Mouse (Mus musculus) layer of hippocampus, adult 2 months (tissue): ENCODE measurements around the gene Ms4a10. TPM values are rescaled to one million over a fixed set of nuclear protein-coding genes. Genes with fewer than 3 reads are reported as not detected.

Experiments used
- DNase-seq, 2 experiments: peaks; one replicate each; pipeline ENCODE4 v3.0.0; 2022; ENCODE audit warnings: low spot score in 2 of 2
- H3K27ac ChIP-seq: fragments of 200-600 bp; 2 replicates; pipeline ENCODE4 v1.8.1; 2022
- H3K4me3 ChIP-seq: fragments of 200-600 bp; 2 replicates; pipeline ENCODE4 v1.8.1; 2022; ENCODE audit warnings: mild to moderate bottlenecking
- CTCF ChIP-seq: fragments of 200-600 bp; conservative IDR thresholded peaks from 2 replicates; pipeline ENCODE4 v1.8.1; 2022; ENCODE audit warnings: antibody characterized with exemption, mild to moderate bottlenecking, moderate library complexity
- total RNA-seq, 2 experiments: library from RNA; stranded (reverse); gene quantifications; 2 replicates each; pipeline ENCODE4 v1.2.3; 2021

Ms4a10 gene
- total RNA-seq, 2 experiments from 2014 or later: not detected

DNA sequence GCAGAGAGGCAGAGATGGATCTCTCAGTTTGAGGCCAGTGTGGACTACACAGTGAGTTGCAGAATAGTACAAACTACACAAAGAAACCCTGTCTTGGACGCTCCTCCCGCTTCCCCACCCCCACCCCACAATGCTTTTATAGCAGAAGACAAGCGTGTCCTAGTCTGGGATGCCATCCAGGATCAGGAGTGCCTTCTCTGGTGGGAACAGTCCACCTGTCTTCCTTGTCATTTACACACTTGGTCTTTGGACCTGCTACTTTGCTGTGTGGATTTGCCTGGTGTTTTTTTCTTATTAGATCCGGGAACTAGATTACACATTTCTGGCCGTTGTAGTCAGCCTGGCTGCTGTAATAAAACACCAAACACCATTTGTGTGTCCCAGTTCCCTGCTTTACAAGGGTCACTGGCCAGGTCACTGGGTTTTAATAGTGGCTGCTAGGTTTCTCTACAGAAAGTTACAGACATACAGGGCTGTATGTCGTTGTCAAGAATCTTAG, 48.3 kb downstream of the Ms4a10 start:
- no peak for DNase-seq
- no peak for TF ChIP-seq CTCF
- H3K27ac ChIP-seq: no peak overlapping the region
- no peak overlapping the region for H3K4me3 ChIP-seq

DNA sequence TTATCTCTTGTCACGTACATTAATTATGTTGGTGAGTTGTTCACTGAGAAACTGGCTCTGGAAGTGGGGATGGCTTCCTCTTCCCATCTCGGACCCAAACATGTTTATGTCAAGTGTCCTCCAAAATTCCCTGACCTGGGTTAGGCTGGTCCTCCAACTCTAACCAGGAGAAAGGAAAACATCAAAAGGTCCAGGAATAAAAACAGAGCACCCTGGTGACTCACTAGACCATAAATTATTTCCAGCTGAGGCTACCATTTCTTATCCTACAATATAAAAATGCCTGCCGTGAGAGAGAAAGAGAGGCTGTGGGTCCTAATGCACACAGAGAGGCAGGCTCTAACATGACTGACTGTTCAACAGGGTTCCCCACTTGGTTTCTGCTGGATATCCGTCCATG, 50.2 kb downstream of the Ms4a10 start:
- TF ChIP-seq CTCF: no peak
- Histone ChIP-seq H3K4me3 (no peak overlapping the region), H3K27ac (no peak overlapping the region)
- DNase-seq: no peak

GRCm38 (mm10) chr19:10921058-10921457, 53.4 kb downstream of the Ms4a10 start:
- Histone ChIP-seq H3K27ac (no peak overlapping the region), H3K4me3 (no peak overlapping the region)
- TF ChIP-seq CTCF: no peak
- no peak for DNase-seq

DNA sequence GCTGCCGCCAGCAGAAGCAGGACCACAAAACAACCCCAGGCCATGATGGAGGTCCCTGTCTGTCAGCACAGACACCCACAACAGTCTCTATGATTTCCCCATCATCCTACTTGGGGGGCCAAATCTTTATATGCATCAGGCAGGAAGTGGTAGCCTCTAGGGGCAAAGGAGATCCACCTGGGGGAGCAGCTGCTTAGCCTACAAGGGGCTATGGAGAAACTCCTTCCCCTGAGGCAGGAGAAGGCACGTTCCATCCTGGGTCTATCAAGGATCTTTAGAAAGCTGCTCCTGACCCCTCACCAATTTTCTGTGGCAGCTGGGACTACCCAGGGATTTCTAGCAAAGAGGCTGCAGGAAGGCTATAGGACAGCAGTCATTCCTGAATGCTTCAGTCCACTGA, 53.9 kb downstream of the Ms4a10 start, which contains the start of gene Zp1:
Zp1 (minus strand) TSS at position 101 of the 400 bp plus-strand sequence.
- TF ChIP-seq CTCF: no peak
- no peak within 1 kb of the TSS for H3K4me3 ChIP-seq
- no peak within 1 kb of the TSS for H3K27ac ChIP-seq
- DNase-seq: no peak

DNA sequence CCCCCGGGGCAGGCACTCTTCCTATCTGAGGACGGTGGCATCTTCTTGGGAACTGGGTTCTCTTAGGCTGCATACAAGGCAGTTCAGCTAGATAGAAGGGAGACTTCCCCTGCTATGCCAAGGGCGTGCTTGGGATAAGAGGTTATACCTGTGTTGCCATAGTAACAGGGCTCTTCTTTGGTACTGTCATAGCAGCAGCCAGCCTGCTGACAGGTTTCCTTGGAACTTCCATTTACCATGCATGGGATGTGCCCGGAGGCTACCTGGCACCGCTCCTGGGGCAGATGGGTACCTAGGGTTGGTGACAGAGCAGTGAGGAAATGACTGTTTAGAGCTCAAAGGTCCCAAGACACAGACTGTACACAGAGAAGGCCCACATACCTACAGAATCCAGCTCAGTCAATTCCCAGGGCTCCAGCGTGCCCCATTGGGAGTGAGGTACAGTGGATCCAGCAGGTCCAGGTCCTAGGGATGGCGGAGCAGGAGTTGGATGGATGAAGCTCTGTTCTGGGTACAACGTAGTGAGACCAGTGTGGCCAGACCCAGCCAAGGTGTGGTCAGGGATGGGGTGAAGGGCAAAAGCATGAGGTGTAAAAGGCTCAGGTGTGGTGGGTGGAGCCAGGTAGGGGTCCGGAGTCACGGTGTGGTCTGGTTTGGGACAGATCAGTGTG, 56.0 kb downstream of the Ms4a10 start:
- TF ChIP-seq CTCF: no peak
- H3K27ac ChIP-seq: no peak overlapping the region
- no peak overlapping the region for H3K4me3 ChIP-seq
- DNase-seq: no peak

GRCm38 (mm10) chr19:10916506-10916905, 58.0 kb downstream of the Ms4a10 start:
- H3K4me3 ChIP-seq: no peak overlapping the region
- no peak for TF ChIP-seq CTCF
- no peak for DNase-seq
- no peak overlapping the region for H3K27ac ChIP-seq

GRCm38 (mm10) chr19:10914870-10915269, 59.6 kb downstream of the Ms4a10 start:
- Histone ChIP-seq H3K27ac (no peak overlapping the region), H3K4me3 (no peak overlapping the region)
- no peak for DNase-seq
- no peak for TF ChIP-seq CTCF

GRCm38 (mm10) chr19:10914291-10914690, 60.2 kb downstream of the Ms4a10 start:
- Histone ChIP-seq H3K27ac (no peak overlapping the region), H3K4me3 (no peak overlapping the region)
- DNase-seq: no peak
- no peak for TF ChIP-seq CTCF

Other genes with a start within 250 kb of the Ms4a10 start
- not detected for gene Cd5, start 235.7 kb downstream of the Ms4a10 start, total RNA-seq
- gene Cd6, start 144.6 kb downstream of the Ms4a10 start, total RNA-seq: under 1 TPM in 1 of 2 experiments, not detected in 1; 0.32 TPM
- gene Slc15a3, start 134.9 kb downstream of the Ms4a10 start, total RNA-seq: 1 to 10 TPM; 1.3 TPM
- gene Tmem132a, start 104.7 kb downstream of the Ms4a10 start, total RNA-seq: 100 to 1,000 TPM; 168 to 171 TPM
- 10 to 100 TPM; 46.4 to 54.5 TPM for gene Tmem109, start 92.7 kb downstream of the Ms4a10 start, total RNA-seq
- gene Prpf19, start 79.4 kb downstream of the Ms4a10 start, total RNA-seq: 100 to 1,000 TPM; 196 to 198 TPM
- gene Zp1, start 54.0 kb downstream of the Ms4a10 start, total RNA-seq: not detected
- under 1 TPM in 1 of 2 experiments, not detected in 1; 0.25 TPM for gene Ptgdr2, start 37.5 kb downstream of the Ms4a10 start, total RNA-seq
- gene Ccdc86, start 25.4 kb downstream of the Ms4a10 start, total RNA-seq: 1 to 10 TPM; 7.9 to 9.7 TPM
- gene Ms4a15, start 18.6 kb upstream of the Ms4a10 start, total RNA-seq: not detected
- gene Ms4a18, start 43.4 kb upstream of the Ms4a10 start, total RNA-seq: not detected
- under 1 TPM in 1 of 2 experiments, not detected in 1; 0.36 TPM for gene Ms4a8a, start 106.4 kb upstream of the Ms4a10 start, total RNA-seq
- gene 1700017D01Rik, start 156.2 kb upstream of the Ms4a10 start, total RNA-seq: not detected
- not detected for gene 1700025F22Rik, start 190.7 kb upstream of the Ms4a10 start, total RNA-seq
- not detected for gene Ms4a13, start 222.1 kb upstream of the Ms4a10 start, total RNA-seq